Mouse (Mus musculus): ENCODE results near the gene Plekhg2.

GRCm38 (mm10) chr7:28351676-28352191 is 20.7 kb downstream of the Plekhg2 start:
- TF ChIP-seq EP300 (IDR thresholded peaks at IDR 0.05; ENCODE audit: insufficient read depth, low read depth, low read length) (no peak), CTCF (IDR thresholded peaks at IDR 0.05) (no peak), POLR2A (IDR thresholded peaks at IDR 0.05; ENCODE audit: insufficient read depth, low read depth, low read length) (no peak)
